Mouse (Mus musculus): Measurements from ENCODE around the gene Cdk7. TPM values are rescaled to one million over a fixed set of nuclear protein-coding genes. Genes with fewer than 3 reads are reported as not detected.

Gene Cdk7
- polyA plus RNA-seq, 1 experiment, result 102 TPM

DNA sequence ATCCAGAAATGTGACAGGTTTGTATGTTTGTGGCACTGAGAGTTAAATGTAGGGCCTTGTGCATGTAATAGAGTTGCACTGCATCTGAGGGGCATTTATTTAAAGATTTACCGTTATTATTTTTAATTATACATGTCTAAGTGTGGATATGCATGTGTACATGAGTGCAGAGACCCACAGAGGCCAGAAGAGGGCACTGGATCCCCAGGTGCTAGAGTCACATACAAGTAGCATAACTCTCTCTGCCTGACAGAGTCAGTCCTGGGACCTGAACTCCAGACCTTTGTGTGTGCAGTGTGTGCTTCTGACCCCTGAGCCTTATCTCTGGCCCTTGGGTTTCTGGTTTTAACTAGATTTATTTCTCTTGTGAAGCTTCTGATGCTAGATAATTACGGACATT is 46.4 kb downstream of the Cdk7 start:
- Histone ChIP-seq H3K36me3 (ENCODE audit: control insufficient read depth, insufficient read depth, low read length, poor library complexity, severe bottlenecking) (no peaks in the 10 kb centered on the region), H3K9ac (ENCODE audit: low read depth, poor library complexity, severe bottlenecking) (no peak overlapping the region), H3K27me3 (ENCODE audit: control insufficient read depth, insufficient read depth, low read length, poor library complexity, severe bottlenecking) (no peaks in the 10 kb centered on the region), H3K4me1 (ENCODE audit: control insufficient read depth, insufficient read depth, low read length) (no peaks in the 10 kb centered on the region), H3K4me3 (ENCODE audit: low read depth, low read length) (no peak overlapping the region), H3K9me3 (replicated peaks; ENCODE audit: control insufficient read depth, insufficient read depth, low read length, poor library complexity, severe bottlenecking) (no peaks in the 10 kb centered on the region), H3K27ac (ENCODE audit: insufficient read depth, low read length) (no peak overlapping the region)
- TF ChIP-seq POLR2A (IDR thresholded peaks at IDR 0.05; ENCODE audit: insufficient read depth, low read length), result no peak
- peak; percentile 69 for TF ChIP-seq CTCF (IDR thresholded peaks at IDR 0.05; ENCODE audit: low read depth, low read length)

DNA sequence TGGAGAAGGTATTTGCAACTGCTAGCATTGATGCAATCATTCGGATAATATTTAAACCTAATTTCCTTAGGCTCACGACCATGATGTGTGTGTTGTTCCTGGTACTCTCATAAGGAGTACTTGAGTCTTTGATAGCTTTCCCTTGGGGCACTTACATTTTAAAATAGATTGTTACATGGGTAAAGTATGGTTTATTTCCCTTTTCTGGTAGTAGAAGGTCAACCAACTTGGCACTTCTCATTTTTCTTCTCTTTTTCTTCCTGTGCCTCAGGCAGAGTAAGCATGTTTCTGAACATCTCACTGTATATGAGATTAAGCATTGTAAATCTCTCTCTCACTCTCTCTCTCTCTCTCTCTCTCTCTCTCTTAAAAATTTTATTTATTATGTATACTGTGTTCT is 47.9 kb downstream of the Cdk7 start:
- Histone ChIP-seq H3K4me3 (ENCODE audit: low read depth, low read length) (no peak overlapping the region), H3K27me3 (ENCODE audit: control insufficient read depth, insufficient read depth, low read length, poor library complexity, severe bottlenecking) (no peaks in the 10 kb centered on the region), H3K36me3 (ENCODE audit: control insufficient read depth, insufficient read depth, low read length, poor library complexity, severe bottlenecking) (no peaks in the 10 kb centered on the region), H3K27ac (ENCODE audit: insufficient read depth, low read length) (no peak overlapping the region), H3K4me1 (ENCODE audit: control insufficient read depth, insufficient read depth, low read length) (no peaks in the 10 kb centered on the region), H3K9ac (ENCODE audit: low read depth, poor library complexity, severe bottlenecking) (no peak overlapping the region), H3K9me3 (replicated peaks; ENCODE audit: control insufficient read depth, insufficient read depth, low read length, poor library complexity, severe bottlenecking) (no peaks in the 10 kb centered on the region)
- TF ChIP-seq EP300 (IDR thresholded peaks at IDR 0.05; ENCODE audit: insufficient read depth, low read depth, low read length), result no peak
- TF ChIP-seq CTCF (IDR thresholded peaks at IDR 0.05; ENCODE audit: low read depth, low read length), result no peak
- no peak for TF ChIP-seq POLR2A (IDR thresholded peaks at IDR 0.05; ENCODE audit: insufficient read depth, low read length)

DNA sequence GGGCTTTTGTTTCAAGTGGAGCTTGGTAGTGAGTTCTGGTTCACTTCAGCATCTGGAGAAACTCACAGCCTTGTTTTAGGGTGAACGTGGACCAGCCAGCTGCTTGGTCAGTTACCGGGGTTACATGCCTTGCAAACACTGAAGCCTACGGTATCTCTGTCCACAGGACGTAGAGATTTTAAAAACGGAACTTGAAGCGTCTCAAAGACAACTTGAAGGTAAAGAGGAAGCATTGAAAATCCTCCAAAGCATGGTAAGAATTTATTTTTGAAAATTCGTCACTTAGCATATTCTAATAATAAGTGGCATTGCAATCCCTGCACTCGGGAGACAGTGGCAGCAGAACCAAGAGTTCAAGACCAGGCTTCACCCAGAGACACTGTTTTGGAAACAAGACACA is 49.1 kb downstream of the Cdk7 start:
- no peak overlapping the region for H3K9ac ChIP-seq (ENCODE audit: low read depth, poor library complexity, severe bottlenecking)
- H3K4me1 ChIP-seq (ENCODE audit: control insufficient read depth, insufficient read depth, low read length), result no peaks in the 10 kb centered on the region
- H3K27ac ChIP-seq (ENCODE audit: insufficient read depth, low read length), result no peak overlapping the region
- no peaks in the 10 kb centered on the region for H3K27me3 ChIP-seq (ENCODE audit: control insufficient read depth, insufficient read depth, low read length, poor library complexity, severe bottlenecking)
- H3K4me3 ChIP-seq (ENCODE audit: low read depth, low read length), result no peak overlapping the region
- TF ChIP-seq EP300 (IDR thresholded peaks at IDR 0.05; ENCODE audit: insufficient read depth, low read depth, low read length) (no peak), CTCF (IDR thresholded peaks at IDR 0.05; ENCODE audit: low read depth, low read length) (no peak), POLR2A (IDR thresholded peaks at IDR 0.05; ENCODE audit: insufficient read depth, low read length) (no peak)
- no peaks in the 10 kb centered on the region for H3K36me3 ChIP-seq (ENCODE audit: control insufficient read depth, insufficient read depth, low read length, poor library complexity, severe bottlenecking)
- H3K9me3 ChIP-seq (replicated peaks; ENCODE audit: control insufficient read depth, insufficient read depth, low read length, poor library complexity, severe bottlenecking), result no peaks in the 10 kb centered on the region

DNA sequence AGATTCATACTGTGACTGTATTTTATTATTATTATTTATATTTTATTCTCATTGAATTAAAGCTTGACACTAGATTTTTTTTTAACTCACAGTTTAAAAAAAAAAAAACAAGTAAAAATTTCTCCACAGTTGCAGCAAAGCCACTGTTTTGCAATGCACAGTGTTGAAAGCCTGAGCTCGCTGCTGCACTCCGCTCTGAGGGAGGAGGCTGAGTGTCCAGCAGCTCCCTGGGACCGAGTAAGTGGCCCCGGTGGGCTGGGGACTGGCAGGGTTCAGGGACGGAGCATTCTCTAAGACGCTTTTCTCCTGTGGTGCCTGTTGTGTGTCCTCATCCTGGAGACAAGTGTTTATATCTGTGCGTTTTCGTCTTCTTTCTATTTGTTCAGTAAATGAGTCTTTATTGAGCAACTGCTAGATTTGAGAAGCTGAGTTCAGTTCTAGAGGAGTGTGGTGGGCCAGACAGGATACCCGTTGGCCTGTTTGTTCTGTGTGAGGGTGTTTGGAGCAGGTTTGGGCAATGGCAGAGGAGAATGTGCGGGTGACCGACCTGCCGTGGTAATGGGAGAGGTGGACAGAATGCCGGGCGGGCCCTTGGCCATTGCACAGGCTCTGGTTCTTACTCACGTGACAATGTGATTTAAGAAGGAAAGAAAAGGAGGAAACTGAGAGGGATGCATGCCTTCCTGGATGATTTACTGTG is 54.7 kb downstream of the Cdk7 start:
- no peaks in the 10 kb centered on the region for H3K27me3 ChIP-seq (ENCODE audit: control insufficient read depth, insufficient read depth, low read length, poor library complexity, severe bottlenecking)
- H3K27ac ChIP-seq (ENCODE audit: insufficient read depth, low read length), result no peak overlapping the region
- H3K36me3 ChIP-seq (ENCODE audit: control insufficient read depth, insufficient read depth, low read length, poor library complexity, severe bottlenecking), result no peaks in the 10 kb centered on the region
- no peak overlapping the region for H3K4me3 ChIP-seq (ENCODE audit: low read depth, low read length)
- H3K9ac ChIP-seq (ENCODE audit: low read depth, poor library complexity, severe bottlenecking), result no peak overlapping the region
- no peaks in the 10 kb centered on the region for H3K9me3 ChIP-seq (replicated peaks; ENCODE audit: control insufficient read depth, insufficient read depth, low read length, poor library complexity, severe bottlenecking)
- TF ChIP-seq EP300 (IDR thresholded peaks at IDR 0.05; ENCODE audit: insufficient read depth, low read depth, low read length) (no peak), CTCF (IDR thresholded peaks at IDR 0.05; ENCODE audit: low read depth, low read length) (no peak), POLR2A (IDR thresholded peaks at IDR 0.05; ENCODE audit: insufficient read depth, low read length) (no peak)
- H3K4me1 ChIP-seq (ENCODE audit: control insufficient read depth, insufficient read depth, low read length), result no peaks in the 10 kb centered on the region

DNA sequence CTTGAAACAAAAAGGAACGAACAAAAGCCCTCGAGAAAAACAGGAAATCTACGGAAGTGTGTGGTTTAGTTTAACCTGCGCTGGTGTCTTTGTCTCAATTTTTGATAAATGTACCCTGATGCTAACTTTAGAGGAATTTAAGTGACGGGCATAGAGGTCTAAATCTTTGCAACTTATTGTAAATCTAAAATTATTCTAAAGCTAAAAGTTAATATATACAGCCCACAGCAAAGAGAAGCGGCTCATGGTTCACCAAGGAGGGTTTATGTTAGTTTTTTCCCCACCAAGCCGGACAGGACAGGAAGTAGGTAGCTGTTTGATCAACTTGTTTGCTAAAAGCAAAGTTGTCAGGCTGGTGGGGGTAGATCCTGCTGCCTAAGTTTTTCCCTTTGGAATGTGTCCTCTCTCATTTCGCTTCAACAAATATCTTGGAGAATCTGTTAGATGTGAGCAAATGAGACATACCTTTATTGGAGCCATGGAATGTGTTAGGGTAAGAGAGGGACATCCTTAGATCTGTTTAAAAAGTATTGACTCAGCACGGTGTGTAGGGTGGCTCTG is 60.5 kb downstream of the Cdk7 start:
- TF ChIP-seq EP300 (IDR thresholded peaks at IDR 0.05; ENCODE audit: insufficient read depth, low read depth, low read length), result no peak
- no peak for TF ChIP-seq CTCF (IDR thresholded peaks at IDR 0.05; ENCODE audit: low read depth, low read length)
- no peak for TF ChIP-seq POLR2A (IDR thresholded peaks at IDR 0.05; ENCODE audit: insufficient read depth, low read length)
- H3K9ac ChIP-seq (ENCODE audit: low read depth, poor library complexity, severe bottlenecking), result peak overlapping the region; percentile 93
- no peak overlapping the region for H3K27ac ChIP-seq (ENCODE audit: insufficient read depth, low read length)

DNA sequence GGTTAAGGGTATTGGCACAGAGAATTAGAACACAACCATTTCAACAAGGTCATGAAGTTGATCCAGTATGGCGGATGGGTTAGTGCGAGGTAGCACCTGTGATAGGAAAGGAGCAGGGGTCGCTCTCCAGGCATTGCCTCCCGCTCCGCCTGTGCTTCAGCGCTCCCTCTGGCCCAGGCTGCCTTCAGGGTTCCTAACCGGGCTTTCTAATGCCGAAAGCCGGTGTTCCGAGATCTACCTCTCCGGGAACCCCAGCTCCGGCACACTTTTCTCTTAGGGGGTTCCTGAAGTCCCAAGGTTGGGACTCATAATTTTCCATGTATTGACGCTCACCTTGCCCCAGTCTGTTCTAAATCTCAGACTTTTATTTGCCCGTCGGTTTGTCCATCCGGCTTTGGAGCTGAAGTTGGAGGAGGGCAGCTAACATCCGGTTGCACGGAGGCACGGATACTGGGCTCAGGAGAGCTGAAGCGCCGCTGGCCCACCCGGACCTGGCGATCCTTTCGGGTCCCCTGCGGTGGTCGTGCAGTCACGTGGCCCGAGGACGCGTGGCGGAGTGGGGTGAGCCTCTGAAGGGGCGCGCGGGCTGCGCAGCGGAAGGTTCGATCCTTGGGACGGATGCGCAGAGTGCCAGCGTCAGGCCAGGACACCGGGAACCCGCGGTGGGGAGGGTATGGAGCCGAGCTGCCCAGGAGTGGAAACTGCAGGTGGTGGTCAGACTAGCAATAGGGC is 61.3 kb downstream of the Cdk7 start, which contains the start of gene Ccdc125:
Gene Ccdc125 (plus strand): TSS at position 427 of the 732 bp plus-strand sequence.
- Histone ChIP-seq H3K36me3 (ENCODE audit: control insufficient read depth, insufficient read depth, low read length, poor library complexity, severe bottlenecking) (peaks cover 8% of the 10 kb centered on the region), H3K4me1 (ENCODE audit: control insufficient read depth, insufficient read depth, low read length) (peaks cover 3% of the 10 kb centered on the region), H3K4me3 (ENCODE audit: low read depth, low read length) (peak within 1 kb of the TSS; percentile 62), H3K27ac (ENCODE audit: insufficient read depth, low read length) (peak within 1 kb of the TSS; percentile 58), H3K27me3 (ENCODE audit: control insufficient read depth, insufficient read depth, low read length, poor library complexity, severe bottlenecking) (no peaks in the 10 kb centered on the region), H3K9ac (ENCODE audit: low read depth, poor library complexity, severe bottlenecking) (peak within 1 kb of the TSS; percentile 93), H3K9me3 (replicated peaks; ENCODE audit: control insufficient read depth, insufficient read depth, low read length, poor library complexity, severe bottlenecking) (no peaks in the 10 kb centered on the region)
- TF ChIP-seq EP300 (IDR thresholded peaks at IDR 0.05; ENCODE audit: insufficient read depth, low read depth, low read length), result no peak

More for the DNA sequence above, 60.5 kb downstream of the Cdk7 start:
- no peaks in the 10 kb centered on the region for H3K27me3 ChIP-seq (ENCODE audit: control insufficient read depth, insufficient read depth, low read length, poor library complexity, severe bottlenecking)
- H3K9me3 ChIP-seq (replicated peaks; ENCODE audit: control insufficient read depth, insufficient read depth, low read length, poor library complexity, severe bottlenecking), result no peaks in the 10 kb centered on the region
- H3K4me1 ChIP-seq (ENCODE audit: control insufficient read depth, insufficient read depth, low read length), result peaks cover 3% of the 10 kb centered on the region
- H3K4me3 ChIP-seq (ENCODE audit: low read depth, low read length), result no peak overlapping the region
- H3K36me3 ChIP-seq (ENCODE audit: control insufficient read depth, insufficient read depth, low read length, poor library complexity, severe bottlenecking), result peaks cover 5% of the 10 kb centered on the region

Data from ES-Bruce4 (cell line).